Mouse (Mus musculus): Measurements from ENCODE around the gene Nfatc2ip. TPM values are rescaled to one million over a fixed set of nuclear protein-coding genes. Genes with fewer than 3 reads are reported as not detected.
A peak's percentile ranks its signal among the peaks of the same experiment; 100 is the strongest.

Gene Nfatc2ip
- polyA plus RNA-seq, 1 experiment from 2014 or later: 2.2 TPM

- peaks cover 4% of the 10 kb centered on the region; the same call in 1 of the 2 replicates for H3K9me3 ChIP-seq (replicated peaks)
- peak within 1 kb of the TSS; percentile 84 for H3K4me2 ChIP-seq
- H3K4me1 ChIP-seq (replicated peaks): peaks cover 18% of the 10 kb centered on the region
- H3K36me3 ChIP-seq: peaks cover 19% of the 10 kb centered on the region
- under 1% methylated on average over 82 of the region's 82 CpGs for WGBS
- peak within 1 kb of the TSS; percentile 86 for H3K9ac ChIP-seq
- H3K27me3 ChIP-seq (replicated peaks): no peaks in the 10 kb centered on the region
- H3K27ac ChIP-seq (ENCODE audit: poor library complexity, severe bottlenecking): peak within 1 kb of the TSS; percentile 89
- peak within 1 kb of the TSS; percentile 76 for H3K4me3 ChIP-seq
- ATAC-seq (ENCODE audit: insufficient number of reproducible peaks, low FRiP score): peak; percentile 93
These were observed 32.3 kb upstream of the Nfatc2ip start, which contains the start of gene Rabep2 for GRCm38 (mm10) chr7:126428631-126429502. Rabep2 (plus strand) TSS chr7:126428759.

GRCm38 (mm10) chr7:126428154-126428553 is 31.6 kb upstream of the Nfatc2ip start:
- Histone ChIP-seq H3K4me1 (replicated peaks) (peaks cover 18% of the 10 kb centered on the region), H3K36me3 (peaks cover 15% of the 10 kb centered on the region), H3K4me3 (peak overlapping the region; percentile 76), H3K9ac (peak overlapping the region; percentile 86), H3K9me3 (replicated peaks) (peaks cover 4% of the 10 kb centered on the region; the same call in 1 of the 2 replicates), H3K27me3 (replicated peaks) (no peaks in the 10 kb centered on the region), H3K4me2 (peak overlapping the region; percentile 84), H3K27ac (ENCODE audit: poor library complexity, severe bottlenecking) (peak overlapping the region; percentile 89)
- WGBS: 7% methylated on average over 4 of the region's 4 CpGs
- ATAC-seq (ENCODE audit: insufficient number of reproducible peaks, low FRiP score): no peak

GRCm38 (mm10) chr7:126427323-126427860 is 30.9 kb upstream of the Nfatc2ip start:
- no peak overlapping the region for H3K4me3 ChIP-seq
- no peak overlapping the region for H3K9ac ChIP-seq
- no peak overlapping the region for H3K27ac ChIP-seq (ENCODE audit: poor library complexity, severe bottlenecking)
- no peak overlapping the region; the same call in 1 of the 2 replicates for H3K4me2 ChIP-seq
- 35% methylated on average over 12 of the region's 13 CpGs for WGBS
- peaks cover 4% of the 10 kb centered on the region; the same call in 1 of the 2 replicates for H3K9me3 ChIP-seq (replicated peaks)
- no peak for ATAC-seq (ENCODE audit: insufficient number of reproducible peaks, low FRiP score)
- no peaks in the 10 kb centered on the region for H3K27me3 ChIP-seq (replicated peaks)
- H3K4me1 ChIP-seq (replicated peaks): peaks cover 18% of the 10 kb centered on the region
- H3K36me3 ChIP-seq: peaks cover 11% of the 10 kb centered on the region

DNA sequence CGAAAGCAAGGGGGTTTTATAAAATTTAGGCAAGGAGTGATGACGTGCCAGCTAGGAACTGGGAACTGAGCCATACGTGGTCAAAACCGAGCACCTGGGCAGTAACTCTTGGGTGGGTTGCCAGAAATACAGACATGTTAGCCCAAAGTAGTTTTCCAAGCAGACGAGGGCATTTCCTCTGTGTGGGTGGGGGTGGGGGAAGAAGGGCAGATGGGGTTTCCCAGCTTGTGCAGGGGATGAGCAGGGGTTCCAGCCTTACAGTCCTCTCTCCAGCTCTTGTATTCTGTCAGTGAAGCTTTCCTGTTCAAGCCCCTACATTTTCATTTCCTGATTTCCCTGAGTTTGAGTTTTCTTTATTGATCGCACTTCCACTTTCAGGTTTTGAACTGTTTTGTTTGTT is 27.6 kb upstream of the Nfatc2ip start:
- 76% methylated on average over 6 of the region's 6 CpGs for WGBS
- Histone ChIP-seq H3K4me3 (no peak overlapping the region), H3K9ac (no peak overlapping the region), H3K27ac (ENCODE audit: poor library complexity, severe bottlenecking) (no peak overlapping the region), H3K4me1 (replicated peaks) (peaks cover 7% of the 10 kb centered on the region), H3K4me2 (no peak overlapping the region), H3K9me3 (replicated peaks) (peaks cover 7% of the 10 kb centered on the region), H3K27me3 (replicated peaks) (no peaks in the 10 kb centered on the region), H3K36me3 (no peaks in the 10 kb centered on the region)
- ATAC-seq (ENCODE audit: insufficient number of reproducible peaks, low FRiP score): no peak

DNA sequence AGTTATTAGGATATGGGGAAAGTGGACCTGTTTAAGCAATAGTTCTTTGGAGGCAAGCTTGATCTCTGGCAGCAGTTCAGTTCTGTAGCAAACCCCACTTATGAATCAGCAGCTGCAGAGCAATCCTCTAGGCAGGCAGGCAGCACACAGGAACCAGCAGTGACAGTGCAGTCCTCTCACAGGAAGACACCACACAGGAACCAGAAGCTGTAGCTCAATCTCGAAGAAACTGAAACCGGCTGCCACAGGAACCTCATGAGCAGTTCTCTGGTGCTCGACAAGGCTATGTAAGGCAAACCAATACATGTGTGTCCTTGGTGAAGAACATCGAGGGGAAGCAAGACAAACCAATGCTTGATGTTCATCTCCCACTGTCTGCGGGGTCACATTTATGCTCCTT is 25.2 kb upstream of the Nfatc2ip start:
- Histone ChIP-seq H3K9ac (no peak overlapping the region), H3K9me3 (replicated peaks) (peaks cover 3% of the 10 kb centered on the region), H3K27me3 (replicated peaks) (no peaks in the 10 kb centered on the region), H3K4me3 (no peak overlapping the region), H3K27ac (ENCODE audit: poor library complexity, severe bottlenecking) (no peak overlapping the region), H3K4me1 (replicated peaks) (no peaks in the 10 kb centered on the region), H3K4me2 (no peak overlapping the region), H3K36me3 (no peaks in the 10 kb centered on the region)
- WGBS: 78% methylated on average over 5 of the region's 5 CpGs
- ATAC-seq (ENCODE audit: insufficient number of reproducible peaks, low FRiP score): no peak

DNA sequence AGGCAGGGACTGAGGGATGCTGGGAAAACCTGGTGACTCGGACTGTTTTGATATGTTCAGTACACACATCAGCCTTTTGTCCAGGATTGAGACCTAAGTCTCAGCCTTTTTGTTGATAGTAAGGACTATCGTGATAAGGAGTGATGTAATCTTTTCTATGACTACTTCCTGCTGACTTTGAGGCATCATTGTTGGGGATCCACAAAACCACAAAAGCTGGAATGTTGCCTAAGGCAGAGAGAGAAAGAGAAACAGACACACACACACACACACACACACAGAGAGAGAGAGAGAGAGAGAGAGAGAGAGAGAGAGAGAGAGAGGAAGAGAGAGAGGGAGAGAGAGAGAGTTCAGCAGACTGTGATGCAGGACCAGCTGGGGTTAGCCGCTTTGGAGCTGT is 22.0 kb upstream of the Nfatc2ip start:
- Histone ChIP-seq H3K9ac (no peak overlapping the region), H3K36me3 (no peaks in the 10 kb centered on the region), H3K4me1 (replicated peaks) (no peaks in the 10 kb centered on the region), H3K27me3 (replicated peaks) (peaks cover 5% of the 10 kb centered on the region), H3K9me3 (replicated peaks) (peaks cover 3% of the 10 kb centered on the region; the same call in 1 of the 2 replicates), H3K27ac (ENCODE audit: poor library complexity, severe bottlenecking) (no peak overlapping the region), H3K4me2 (no peak overlapping the region), H3K4me3 (no peak overlapping the region)
- 43% methylated on average over 3 of the region's 3 CpGs for WGBS
- no peak for ATAC-seq (ENCODE audit: insufficient number of reproducible peaks, low FRiP score)

DNA sequence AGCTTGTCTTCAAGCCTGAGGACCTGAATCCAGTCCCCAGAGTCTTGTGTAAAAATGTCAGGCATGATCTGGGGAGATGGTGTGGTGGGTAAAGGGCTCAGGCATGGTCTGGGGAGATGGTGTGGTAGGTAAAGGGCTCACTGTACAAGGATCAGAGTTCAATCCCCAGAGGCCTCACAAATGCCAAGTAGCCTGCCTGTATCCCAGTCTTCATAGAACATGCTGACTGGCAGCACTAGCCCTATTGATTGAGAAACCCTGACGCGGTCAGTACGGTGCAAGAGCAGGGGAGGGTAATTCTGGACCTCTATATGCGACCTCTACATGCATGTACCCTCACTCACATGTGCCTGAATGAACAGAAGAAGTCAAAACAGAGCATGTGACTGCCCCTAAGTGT is 21.1 kb upstream of the Nfatc2ip start:
- no peak for ATAC-seq (ENCODE audit: insufficient number of reproducible peaks, low FRiP score)
- no peak overlapping the region for H3K4me3 ChIP-seq
- WGBS: 78% methylated on average over 4 of the region's 4 CpGs
- peaks cover 7% of the 10 kb centered on the region for H3K27me3 ChIP-seq (replicated peaks)
- no peaks in the 10 kb centered on the region for H3K4me1 ChIP-seq (replicated peaks)
- no peak overlapping the region for H3K27ac ChIP-seq (ENCODE audit: poor library complexity, severe bottlenecking)
- H3K9me3 ChIP-seq (replicated peaks): peaks cover 3% of the 10 kb centered on the region; the same call in 1 of the 2 replicates
- H3K36me3 ChIP-seq: no peaks in the 10 kb centered on the region
- H3K4me2 ChIP-seq: no peak overlapping the region
- H3K9ac ChIP-seq: no peak overlapping the region

GRCm38 (mm10) chr7:126417045-126417444 is 20.5 kb upstream of the Nfatc2ip start:
- no peaks in the 10 kb centered on the region for H3K36me3 ChIP-seq
- H3K9me3 ChIP-seq (replicated peaks): peaks cover 3% of the 10 kb centered on the region; the same call in 1 of the 2 replicates
- ATAC-seq (ENCODE audit: insufficient number of reproducible peaks, low FRiP score): no peak
- no peak overlapping the region for H3K9ac ChIP-seq
- no peak overlapping the region for H3K4me2 ChIP-seq
- peaks cover 8% of the 10 kb centered on the region for H3K27me3 ChIP-seq (replicated peaks)
- no peak overlapping the region for H3K27ac ChIP-seq (ENCODE audit: poor library complexity, severe bottlenecking)
- no peak overlapping the region for H3K4me3 ChIP-seq
- WGBS: 49% methylated on average over 8 of the region's 8 CpGs
- no peaks in the 10 kb centered on the region for H3K4me1 ChIP-seq (replicated peaks)

GRCm38 (mm10) chr7:126416615-126417014 is 20.1 kb upstream of the Nfatc2ip start:
- Histone ChIP-seq H3K4me2 (no peak overlapping the region), H3K36me3 (no peaks in the 10 kb centered on the region), H3K27ac (ENCODE audit: poor library complexity, severe bottlenecking) (no peak overlapping the region), H3K27me3 (replicated peaks) (peaks cover 10% of the 10 kb centered on the region), H3K4me1 (replicated peaks) (no peaks in the 10 kb centered on the region), H3K4me3 (no peak overlapping the region), H3K9me3 (replicated peaks) (no peaks in the 10 kb centered on the region), H3K9ac (no peak overlapping the region)
- no peak for ATAC-seq (ENCODE audit: insufficient number of reproducible peaks, low FRiP score)
- 49% methylated on average over 2 of the region's 2 CpGs for WGBS

DNA sequence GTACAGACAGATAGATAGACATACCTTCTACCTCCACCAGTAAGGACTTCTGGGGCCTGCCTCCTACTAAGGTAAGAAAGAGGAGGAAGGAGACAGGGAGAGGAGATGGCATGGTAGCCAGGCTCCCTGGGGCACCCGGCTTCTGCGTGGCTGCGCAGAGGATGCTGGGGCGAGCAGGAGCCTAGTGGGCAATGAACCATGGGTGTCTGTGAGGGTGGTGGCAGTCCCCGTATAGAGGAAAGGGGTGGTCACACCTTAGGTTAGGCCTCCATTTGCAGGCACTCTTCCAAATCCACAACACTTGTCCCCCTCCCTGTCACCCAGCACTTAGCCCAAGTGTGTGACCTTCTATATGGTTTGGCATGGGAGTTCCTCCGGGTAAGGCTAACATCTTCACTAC is 18.2 kb upstream of the Nfatc2ip start, which contains the start of gene Cd19:
TSS of gene Cd19 (minus strand) at position 165 of the 400 bp plus-strand sequence.
- Histone ChIP-seq H3K36me3 (no peaks in the 10 kb centered on the region), H3K9ac (no peak within 1 kb of the TSS), H3K9me3 (replicated peaks) (no peaks in the 10 kb centered on the region), H3K4me2 (no peak within 1 kb of the TSS), H3K4me1 (replicated peaks) (no peaks in the 10 kb centered on the region), H3K27me3 (replicated peaks) (peaks cover 19% of the 10 kb centered on the region), H3K27ac (ENCODE audit: poor library complexity, severe bottlenecking) (no peak within 1 kb of the TSS), H3K4me3 (no peak within 1 kb of the TSS)
- no peak for ATAC-seq (ENCODE audit: insufficient number of reproducible peaks, low FRiP score)
- 85% methylated on average over 6 of the region's 6 CpGs for WGBS

- H3K9me3 ChIP-seq (replicated peaks): no peaks in the 10 kb centered on the region
- H3K36me3 ChIP-seq: no peaks in the 10 kb centered on the region
- H3K4me2 ChIP-seq: no peak overlapping the region
- WGBS: 87% methylated on average over 4 of the region's 4 CpGs
- H3K27ac ChIP-seq (ENCODE audit: poor library complexity, severe bottlenecking): no peak overlapping the region
- peaks cover 22% of the 10 kb centered on the region for H3K27me3 ChIP-seq (replicated peaks)
- no peak overlapping the region for H3K9ac ChIP-seq
- no peak overlapping the region for H3K4me3 ChIP-seq
- no peak for ATAC-seq (ENCODE audit: insufficient number of reproducible peaks, low FRiP score)
- H3K4me1 ChIP-seq (replicated peaks): no peaks in the 10 kb centered on the region
These were observed 14.5 kb upstream of the Nfatc2ip start for GRCm38 (mm10) chr7:126411061-126411460.
